Mouse (Mus musculus): Measurements from ENCODE around the gene Fzd7.

Fzd7 gene

DNA sequence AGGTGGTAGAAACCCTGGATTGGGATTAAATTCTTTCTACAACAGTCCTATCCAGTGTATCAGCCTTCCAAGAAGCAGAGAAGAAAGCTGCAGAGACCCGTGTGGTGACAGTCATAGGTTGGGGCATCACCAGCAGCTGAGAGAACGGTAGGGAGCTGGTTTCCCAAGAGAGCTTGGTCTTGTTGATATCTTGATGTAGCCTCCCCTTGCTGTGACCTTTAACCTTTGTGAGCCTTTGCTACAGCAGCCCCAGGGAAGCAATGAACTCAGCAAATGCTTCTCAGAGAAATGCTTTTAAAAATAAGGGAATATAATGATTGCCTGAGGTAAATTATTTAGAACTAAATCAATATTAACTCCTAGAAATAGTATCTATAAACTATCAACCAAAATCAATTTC lies 20.1 kb downstream of the Fzd7 start:
- no peak for DNase-seq (ENCODE audit: low read depth)

DNA sequence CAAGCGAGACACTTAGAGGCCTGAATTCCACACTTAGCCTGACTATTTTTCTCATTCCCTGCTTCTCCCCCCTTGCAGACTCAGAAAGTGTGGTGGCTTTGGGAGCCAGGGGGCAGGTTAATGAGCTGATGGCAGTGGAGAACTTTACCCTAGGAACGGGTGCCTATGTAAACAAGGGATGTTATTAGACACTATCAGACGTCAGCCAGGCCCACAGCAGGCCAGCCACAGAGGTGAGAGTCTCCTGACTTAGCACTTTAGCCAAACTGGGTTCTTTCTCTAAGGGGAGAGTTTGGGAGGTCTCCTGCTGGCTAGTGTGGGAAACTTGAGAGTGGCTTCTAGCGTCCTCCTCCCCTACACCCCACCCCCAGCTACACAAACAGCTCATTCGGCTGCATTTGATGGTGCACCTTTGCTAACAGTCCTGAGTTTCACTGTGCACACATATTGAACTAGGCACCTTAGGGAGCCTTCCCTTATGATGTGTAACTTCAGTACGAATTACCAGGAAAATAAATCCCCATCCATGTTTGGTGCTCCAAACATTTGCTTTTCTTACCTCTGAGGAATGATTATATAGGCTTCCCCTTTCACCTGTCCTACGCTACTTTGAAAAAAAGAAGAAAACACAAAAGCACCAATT lies 21.6 kb downstream of the Fzd7 start:
- no peak for DNase-seq (ENCODE audit: low read depth)

DNA sequence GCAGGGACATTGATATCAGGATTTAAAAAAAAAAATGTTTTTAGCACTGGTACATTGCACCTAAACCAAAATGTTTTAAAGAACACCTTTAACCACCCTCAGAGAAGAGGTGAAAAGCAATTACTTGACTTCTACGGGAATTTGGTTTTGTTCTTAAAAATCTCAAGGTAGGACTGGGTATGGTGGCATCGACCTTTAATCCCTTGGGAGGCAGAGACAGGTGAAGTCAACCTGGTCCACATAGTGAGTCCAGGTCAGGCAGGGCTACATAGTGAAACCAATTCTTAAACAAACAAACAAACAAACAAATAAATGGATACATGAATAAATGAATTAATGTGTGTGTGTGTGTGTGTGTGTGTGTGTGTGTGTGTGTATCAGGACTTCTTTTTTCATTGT lies 22.1 kb downstream of the Fzd7 start:
- no peak for DNase-seq (ENCODE audit: low read depth)

DNA sequence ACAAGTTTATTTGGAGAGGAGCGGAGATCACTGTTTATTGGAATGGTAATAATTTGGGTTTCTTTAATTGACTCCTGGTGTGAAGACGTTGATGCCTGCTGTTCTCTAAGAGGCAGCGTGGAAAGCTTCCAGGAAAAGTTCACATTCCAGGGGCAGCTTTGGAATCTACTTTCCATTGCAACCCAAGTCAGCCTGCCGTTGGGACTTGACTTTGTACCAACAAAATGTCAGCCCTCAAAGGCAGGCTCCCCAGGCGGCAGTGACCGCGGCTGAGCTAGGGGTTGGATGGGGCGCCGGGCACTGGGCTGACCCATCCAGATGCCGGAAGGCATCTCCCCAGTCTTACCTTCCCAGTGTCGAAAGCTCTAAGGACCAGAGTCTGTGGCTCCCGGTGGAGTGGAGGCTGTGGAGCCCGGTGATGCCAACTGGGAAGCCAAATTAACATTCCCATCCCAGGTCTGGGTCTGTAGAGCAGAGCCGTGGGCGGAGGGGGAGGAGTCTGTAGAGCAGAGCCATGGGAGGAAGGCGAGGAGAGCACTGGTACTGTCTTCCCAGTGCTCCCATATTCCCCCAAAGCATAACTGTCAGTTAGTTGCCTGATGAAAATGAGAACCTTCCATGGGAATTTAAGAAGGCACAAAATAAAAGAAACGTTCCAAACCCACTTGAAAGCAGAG lies 26.4 kb downstream of the Fzd7 start:
- peak; percentile 66 for DNase-seq (ENCODE audit: low read depth)

DNA sequence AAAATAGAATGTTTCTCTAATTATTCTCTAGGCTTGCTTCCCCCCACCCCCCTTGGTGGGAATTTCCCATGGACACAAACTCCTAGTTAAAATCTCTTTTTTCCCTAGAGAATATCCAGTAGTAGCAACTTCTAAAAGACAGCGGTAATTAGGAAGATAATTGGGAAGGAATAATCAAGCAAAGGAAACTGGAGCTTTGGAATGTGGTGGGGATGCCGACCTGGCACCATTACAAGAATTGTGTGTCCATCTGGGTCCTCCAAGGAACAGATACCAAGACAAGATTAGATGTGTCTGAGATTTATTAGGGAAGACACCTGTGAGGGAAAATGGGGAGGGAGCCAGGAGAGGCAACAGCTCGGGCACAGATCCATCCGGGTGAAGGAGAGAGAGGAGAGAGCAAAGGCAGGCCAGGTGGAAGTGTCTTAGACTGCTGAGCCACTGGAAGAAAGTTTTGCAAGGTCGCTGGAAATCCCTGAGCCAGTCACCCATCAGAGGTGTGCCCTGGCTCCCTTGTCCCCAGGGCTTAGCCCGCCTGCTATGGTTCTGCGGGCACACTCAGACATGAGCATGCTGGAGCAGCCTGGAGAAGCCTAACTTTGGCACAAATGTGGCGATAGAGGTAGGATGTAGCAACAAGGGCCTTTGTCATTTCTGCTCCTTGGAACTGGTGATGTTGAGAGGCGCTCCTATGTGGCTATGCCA lies 29.5 kb downstream of the Fzd7 start:
- DNase-seq (ENCODE audit: low read depth), result no peak

DNA sequence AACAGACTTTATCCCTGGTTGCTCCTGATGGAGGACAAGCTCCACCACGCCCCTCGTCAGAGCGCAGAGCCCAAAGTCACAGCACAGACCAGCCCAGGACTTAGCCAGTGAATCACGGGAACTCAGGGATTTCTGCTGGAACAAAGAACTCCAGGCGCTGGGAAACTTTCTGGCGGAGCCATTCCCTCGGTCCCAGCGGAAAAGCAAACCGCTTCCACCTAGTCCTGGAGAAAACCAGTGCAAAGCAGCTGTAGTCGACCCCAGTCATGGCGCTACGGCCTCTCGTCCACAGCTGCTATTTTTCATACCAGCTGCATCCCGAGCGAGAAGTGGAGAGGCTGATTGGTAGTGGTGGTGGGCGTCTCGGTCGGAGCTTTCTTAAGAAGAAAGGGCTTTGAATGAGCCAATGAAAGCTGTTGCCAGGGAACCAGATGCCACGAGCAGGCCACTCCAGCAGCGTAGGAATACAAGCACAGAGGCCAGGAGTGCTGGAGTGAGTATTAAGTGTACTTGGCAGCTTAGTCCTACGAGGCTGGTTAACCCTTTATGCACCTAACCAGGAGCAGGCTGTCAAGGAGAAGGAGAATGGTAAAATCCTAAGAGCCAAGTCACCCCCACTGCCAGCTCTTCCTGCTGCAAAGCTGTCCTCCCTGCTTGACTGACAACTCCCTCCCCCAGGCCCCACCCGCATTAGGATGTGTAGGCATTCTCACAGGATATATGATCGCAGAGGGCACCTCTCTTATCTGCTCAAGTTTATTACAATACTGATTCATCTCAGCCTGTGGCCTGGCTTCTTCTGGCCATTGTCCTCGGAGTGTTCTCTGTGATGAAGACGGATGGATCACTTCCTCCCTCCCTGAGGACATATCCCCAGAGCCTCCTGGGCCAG lies 34.0 kb downstream of the Fzd7 start, which contains the start of gene Gm973:
TSS of gene Gm973 (plus strand) at position 239 of the 892 bp plus-strand sequence.
- peak; percentile 47 for DNase-seq (ENCODE audit: low read depth)

DNA sequence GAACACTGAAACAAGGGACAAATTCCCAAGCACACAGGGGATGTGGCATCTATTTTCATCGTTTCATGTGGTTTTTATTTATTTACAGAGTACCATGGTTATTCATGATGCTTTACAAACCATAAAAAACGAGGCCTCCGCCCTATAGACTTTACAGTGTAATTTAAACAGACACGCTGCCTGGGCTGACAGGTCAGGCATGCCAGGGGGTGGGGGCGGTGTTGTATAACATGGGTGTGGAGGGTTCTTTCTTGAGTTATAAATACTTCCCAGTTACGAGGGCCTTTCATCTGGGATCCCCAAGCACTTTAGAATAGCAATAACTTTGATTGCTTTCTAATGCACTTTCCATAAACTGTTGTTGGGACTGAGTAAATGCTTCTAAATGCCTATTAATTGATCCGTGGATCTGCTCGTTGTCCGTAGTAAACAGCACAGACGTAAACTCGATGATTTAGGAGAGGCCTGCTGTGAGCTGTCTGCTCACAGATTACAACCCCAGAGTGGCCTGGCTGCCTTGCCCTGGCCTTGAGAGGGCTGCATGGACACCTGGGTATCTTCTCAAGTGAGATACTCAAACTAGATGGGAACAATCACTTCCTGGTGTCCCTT lies 38.1 kb downstream of the Fzd7 start:
- no peak for DNase-seq (ENCODE audit: low read depth)

DNA sequence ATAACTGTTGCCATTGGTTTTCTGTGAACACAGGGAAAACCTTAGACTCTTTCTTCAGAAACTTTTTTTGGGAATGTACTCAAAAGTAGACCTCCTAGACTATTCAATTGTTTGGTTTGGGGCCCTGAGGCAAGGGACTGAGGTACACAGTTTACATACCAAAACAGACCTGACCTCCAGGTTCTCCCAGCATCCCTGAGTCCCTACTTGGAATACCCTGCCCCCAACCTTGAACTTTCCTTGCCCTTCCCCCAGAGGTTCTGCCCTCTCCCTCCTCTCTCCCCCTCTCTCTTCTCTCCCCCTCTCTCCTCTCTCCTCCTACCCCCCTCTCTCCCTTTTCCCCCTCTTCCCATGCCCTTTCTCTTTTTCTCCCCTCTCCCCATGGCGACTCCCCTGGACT lies 40.2 kb downstream of the Fzd7 start:
- DNase-seq (ENCODE audit: low read depth), result no peak

DNA sequence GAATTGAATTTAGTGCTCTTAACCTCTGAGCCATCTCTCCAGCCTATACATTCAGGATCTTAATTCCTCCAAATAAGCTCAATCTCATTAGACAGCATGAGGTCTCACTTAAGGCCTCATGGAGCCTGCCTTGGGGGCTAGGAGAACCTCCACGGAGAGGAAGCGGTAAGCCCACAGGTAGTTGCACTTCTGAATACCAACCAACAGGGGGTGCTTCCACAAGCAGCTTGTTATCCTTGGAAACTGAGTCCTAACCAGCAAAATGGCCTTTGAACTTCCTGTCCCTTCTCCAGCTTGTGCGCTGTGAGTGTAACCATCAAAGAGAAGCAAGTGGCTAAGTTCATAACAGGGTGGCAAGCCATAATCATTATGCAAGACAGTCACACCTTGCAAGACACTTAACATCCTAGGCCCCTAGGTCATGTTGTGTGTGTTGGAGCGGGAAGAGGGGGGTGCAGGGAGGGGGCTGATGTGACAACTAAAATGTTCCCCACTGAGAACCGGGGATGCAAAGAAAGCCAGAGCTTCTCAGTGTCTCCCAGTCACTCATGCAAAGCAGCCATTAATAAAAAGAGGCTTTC lies 41.2 kb downstream of the Fzd7 start:
- no peak for DNase-seq (ENCODE audit: low read depth)

DNA sequence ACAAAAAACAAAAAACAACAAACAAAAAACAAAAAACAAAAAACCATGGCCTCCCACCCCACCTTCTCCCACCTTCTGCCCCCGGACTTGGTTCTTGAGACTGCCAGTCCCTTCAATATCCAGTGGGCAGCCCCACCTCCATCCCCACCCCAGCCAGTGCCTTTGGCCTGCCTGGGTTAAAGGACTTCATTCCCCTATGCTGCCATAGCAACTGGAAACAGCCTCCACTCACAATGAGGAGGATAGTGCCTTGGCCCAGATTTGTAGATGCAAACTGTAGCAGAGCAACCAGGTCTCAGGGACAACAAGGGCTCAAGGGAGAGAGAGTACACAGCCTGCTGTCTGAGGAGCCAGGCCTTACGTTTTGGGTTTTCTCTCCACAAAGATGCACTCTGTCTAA lies 41.8 kb downstream of the Fzd7 start:
- DNase-seq (ENCODE audit: low read depth), result no peak

DNA sequence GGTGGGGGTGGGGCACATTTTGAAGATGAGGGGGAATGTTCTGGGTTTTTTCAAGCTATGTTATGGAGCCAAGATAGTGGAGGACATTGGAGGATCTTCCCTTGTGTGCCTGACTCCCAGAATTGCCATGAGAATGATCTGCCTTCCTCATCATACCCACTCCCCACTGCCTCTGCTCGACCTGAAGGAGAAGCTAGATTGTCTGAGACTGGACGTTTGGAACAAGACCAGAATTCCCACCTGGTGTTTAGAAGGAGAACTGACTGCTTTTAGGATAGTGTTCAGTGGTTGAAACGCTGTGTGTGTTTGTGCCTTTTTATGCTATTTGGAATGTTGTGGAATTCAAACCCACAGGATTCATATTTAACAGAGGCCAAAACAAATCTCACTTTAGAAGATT lies 42.5 kb downstream of the Fzd7 start:
- no peak for DNase-seq (ENCODE audit: low read depth)

DNA sequence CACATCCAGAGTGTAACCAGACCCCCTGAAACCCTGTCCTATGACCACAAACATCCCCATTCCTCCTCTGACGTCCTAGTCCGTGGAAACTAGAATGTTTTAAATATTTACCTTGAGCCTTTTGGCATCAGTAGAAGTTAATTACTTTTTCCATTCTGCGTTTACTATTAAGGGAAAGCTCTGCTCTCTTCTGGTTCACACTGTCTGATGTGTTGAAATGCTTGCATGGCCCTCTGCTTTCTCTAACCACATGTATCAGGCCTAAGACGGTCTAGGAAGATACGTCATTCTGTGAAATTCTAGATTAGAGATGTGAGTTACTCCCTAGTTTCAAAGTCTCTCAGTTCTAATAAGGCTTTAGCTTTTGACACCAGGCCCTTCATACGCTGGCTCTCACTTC lies 45.0 kb downstream of the Fzd7 start:
- no peak for DNase-seq (ENCODE audit: low read depth)

DNA sequence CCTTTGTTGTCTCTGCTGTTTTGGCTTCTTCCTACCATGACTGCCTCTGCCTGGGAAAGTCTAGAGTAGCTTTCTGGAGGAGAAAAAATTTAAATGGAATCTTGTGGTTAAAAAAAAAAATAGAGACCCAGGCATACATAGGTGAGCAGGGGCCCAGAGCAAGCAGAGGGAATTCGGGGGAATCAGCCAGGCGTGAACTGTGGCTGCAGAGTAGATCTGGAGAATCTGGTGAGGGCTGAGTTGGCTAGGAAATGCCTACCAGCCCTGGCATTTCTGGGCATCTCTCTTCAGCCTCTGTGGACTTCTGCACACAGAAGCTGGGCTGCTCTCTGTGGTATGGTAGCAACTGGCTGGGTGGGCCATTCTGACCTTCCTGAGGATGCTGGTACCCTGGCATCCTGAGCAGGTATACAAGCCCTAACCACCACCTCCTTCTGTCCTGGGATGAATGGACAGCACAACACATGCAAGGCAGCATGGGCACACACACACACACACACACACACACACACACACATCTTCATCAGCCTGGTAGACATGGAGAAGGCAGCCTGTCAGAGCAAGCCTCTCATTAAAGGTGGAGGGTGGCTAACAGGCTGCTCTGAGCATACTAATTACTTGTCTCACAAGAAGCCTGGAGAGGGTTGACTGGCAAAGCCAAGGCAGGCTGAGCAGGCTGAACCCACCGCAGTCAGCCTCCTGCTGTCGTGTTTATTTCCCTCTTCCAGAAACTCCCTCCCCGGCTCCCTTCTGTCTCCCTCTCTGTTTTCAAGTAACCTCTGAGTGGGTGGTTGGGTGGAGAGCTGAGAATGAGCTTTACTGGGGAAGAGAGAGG lies 53.0 kb downstream of the Fzd7 start:
- DNase-seq (ENCODE audit: low read depth), result no peak
